Mouse (Mus musculus) CH12.LX (cell line): ENCODE data around the gene Tmem164. TPM values are rescaled to one million over a fixed set of nuclear protein-coding genes. Genes with fewer than 3 reads are reported as not detected.

Experiments
- DNase-seq: peaks from one replicate; pipeline ENCODE4 v3.0.0-alpha.2; 2013; ENCODE audit errors: extremely low read depth
- H3K27ac ChIP-seq: 2 replicates; pipeline ENCODE4 v1.5.1; 2012; ENCODE audit warnings: low read depth, mild to moderate bottlenecking, control low read depth, moderate library complexity; ENCODE audit not compliant: insufficient read depth
- H3K27me3 ChIP-seq: replicated peaks from 2 replicates; pipeline ENCODE3; 2012; ENCODE audit warnings: inconsistent platforms
- H3K36me3 ChIP-seq, 2 experiments: replicated peaks in 1 of 2; 2 replicates each; pipeline versions ENCODE3 to v1.6.1; 2012; ENCODE audit warnings: inconsistent platforms in 1 of 2, low read length in 1 of 2, mild to moderate bottlenecking in 1 of 2, mixed read lengths in 1 of 2, moderate library complexity in 1 of 2; ENCODE audit not compliant: control insufficient read depth in 1 of 2, insufficient read depth in 1 of 2
- H3K4me1 ChIP-seq, 2 experiments: 2 replicates each; pipeline ENCODE4 v1.6.1; 2012; ENCODE audit warnings: inconsistent platforms in 1 of 2, moderate library complexity in 1 of 2; ENCODE audit not compliant: insufficient read depth in 2 of 2, control insufficient read depth in 1 of 2
- H3K4me2 ChIP-seq: 2 replicates; pipeline ENCODE4 v1.6.1; 2012; ENCODE audit warnings: low read depth, mild to moderate bottlenecking, control low read depth; ENCODE audit not compliant: poor library complexity, insufficient read depth, severe bottlenecking
- H3K4me3 ChIP-seq, 3 experiments: fragments of 150-350 bp in 1 of 3; sonication (generic) in 1 of 3; replicated peaks in 1 of 3; 2 replicates each; pipeline versions ENCODE3 to v1.5.1; 2011 to 2012; ENCODE audit warnings: low read depth in 2 of 3, low read length in 2 of 3, mild to moderate bottlenecking in 2 of 3, moderate library complexity in 2 of 3, control low read depth in 1 of 3, improper control_type of control experiment in 1 of 3, inconsistent platforms in 1 of 3, mixed read lengths in 1 of 3; ENCODE audit not compliant: poor library complexity in 1 of 3
- H3K79me2 ChIP-seq: replicated peaks from 2 replicates; pipeline ENCODE4 v1.6.1; 2012; ENCODE audit warnings: mild to moderate bottlenecking, moderate library complexity; ENCODE audit not compliant: control insufficient read depth, poor library complexity, insufficient read depth, severe bottlenecking; ENCODE audit errors: extremely low read depth
- H3K9ac ChIP-seq: 2 replicates; pipeline ENCODE4 v1.6.1; 2012; ENCODE audit warnings: low read depth, mild to moderate bottlenecking, control low read depth, moderate library complexity; ENCODE audit not compliant: insufficient read depth
- H3K9me3 ChIP-seq: replicated peaks from 2 replicates; pipeline ENCODE3; 2012; ENCODE audit warnings: low read length, inconsistent platforms, mixed read lengths
- CHD1 ChIP-seq: IDR thresholded peaks from 2 replicates; pipeline ENCODE4 v1.6.1; 2012; ENCODE audit warnings: low read depth, low read length, improper control_type of control experiment, inconsistent platforms
- CHD2 ChIP-seq: IDR thresholded peaks from 2 replicates; pipeline ENCODE4 v1.6.1; 2011; ENCODE audit warnings: low read length, improper control_type of control experiment
- CTCF ChIP-seq, 2 experiments: IDR thresholded peaks in 1 of 2; conservative IDR thresholded peaks in 1 of 2; 2 replicates each; pipeline ENCODE4 v1.5.1; 2011 to 2012; ENCODE audit warnings: low read depth in 2 of 2, low read length in 2 of 2, improper control_type of control experiment in 1 of 2, inconsistent platforms in 1 of 2, mild to moderate bottlenecking in 1 of 2, moderate library complexity in 1 of 2
- EP300 ChIP-seq: IDR thresholded peaks from 2 replicates; pipeline ENCODE4 v1.6.1; 2011; ENCODE audit warnings: low read length, improper control_type of control experiment
- ETS1 ChIP-seq: conservative IDR thresholded peaks from 2 replicates; pipeline ENCODE4 v1.6.1; 2012; ENCODE audit warnings: low read depth, mild to moderate bottlenecking, inconsistent platforms, low read length, improper control_type of control experiment, moderate library complexity
- IRF4 ChIP-seq: IDR thresholded peaks from 2 replicates; pipeline ENCODE4 v1.6.1; 2014; ENCODE audit warnings: low read depth, mild to moderate bottlenecking, inconsistent platforms, low read length, improper control_type of control experiment
- JUN ChIP-seq: IDR thresholded peaks from 2 replicates; pipeline ENCODE4 v1.6.1; 2011; ENCODE audit warnings: low read depth, mild to moderate bottlenecking, low read length, improper control_type of control experiment, moderate library complexity; ENCODE audit not compliant: insufficient read depth
- JUND ChIP-seq: conservative IDR thresholded peaks from 2 replicates; pipeline ENCODE4 v1.6.1; 2011; ENCODE audit warnings: low read depth, low read length, improper control_type of control experiment
- KAT2A ChIP-seq: IDR thresholded peaks from 2 replicates; pipeline ENCODE4 v1.6.1; 2012; ENCODE audit warnings: low read length, improper control_type of control experiment, inconsistent platforms; ENCODE audit not compliant: insufficient replicate concordance
- MAX ChIP-seq: IDR thresholded peaks from 2 replicates; pipeline ENCODE4 v1.6.1; 2011; ENCODE audit warnings: low read length, improper control_type of control experiment
- MYC ChIP-seq: IDR thresholded peaks from 2 replicates; pipeline ENCODE4 v1.6.1; 2011; ENCODE audit warnings: low read depth, mild to moderate bottlenecking, improper control_type of control experiment, low read length
- POLR2A ChIP-seq: IDR thresholded peaks from 2 replicates; pipeline ENCODE4 v1.6.1; 2011; ENCODE audit warnings: low read depth, mild to moderate bottlenecking, improper control_type of control experiment, low read length
- SIN3A ChIP-seq: IDR thresholded peaks from 2 replicates; pipeline ENCODE4 v1.6.1; 2012; ENCODE audit warnings: low read length, improper control_type of control experiment, inconsistent platforms
- TCF12 ChIP-seq: IDR thresholded peaks from 2 replicates; pipeline ENCODE4 v1.6.1; 2014; ENCODE audit warnings: low read depth, mild to moderate bottlenecking, inconsistent platforms, low read length, improper control_type of control experiment
- UBTF ChIP-seq: IDR thresholded peaks from 2 replicates; pipeline ENCODE4 v1.6.1; 2012; ENCODE audit warnings: low read depth, mild to moderate bottlenecking, inconsistent platforms, low read length, improper control_type of control experiment, moderate library complexity
- USF1 ChIP-seq: IDR thresholded peaks from 2 replicates; pipeline ENCODE4 v1.6.1; 2014; ENCODE audit warnings: low read depth, mild to moderate bottlenecking, inconsistent platforms, low read length, improper control_type of control experiment
- ZNF384 ChIP-seq: IDR thresholded peaks from 2 replicates; pipeline ENCODE4 v1.6.1; 2012; ENCODE audit warnings: low read depth, low read length, improper control_type of control experiment, inconsistent platforms
- dilution Hi-C: fragments of 300-500 bp; cut with MboI; formaldehyde crosslinking; loops from 2 replicates; pipeline ENCODE4 v1.14.3; 2020; ENCODE audit warnings: low sequenced_read_pairs; ENCODE audit not compliant: extremely low pct_unique_long_range_greater_than_20kb, extremely low pct_ligation_motif_present
- in situ Hi-C: fragments of 300-500 bp; cut with MboI; formaldehyde crosslinking; loops from 3 replicates; pipeline ENCODE4 v1.14.3; 2019; ENCODE audit warnings: low sequenced_read_pairs, low pct_ligation_motif_present, low pct_unique_long_range_greater_than_20kb, mixed read lengths
- polyA plus RNA-seq: library from polyadenylated mRNA; unstranded; fragments of >175 nt; gene quantifications from 2 replicates; pipeline ENCODE4 v1.2.1, GENCODE M21; 2012; ENCODE audit warnings: low read depth; ENCODE audit not compliant: insufficient read length
- total RNA-seq, 2 experiments: library from RNA; depleted of rRNA; stranded (reverse); fragments of 300-350 nt in 1 of 2; fragments of >200 nt in 1 of 2; gene quantifications; 2 replicates each; pipeline ENCODE4 v1.2.3; 2012 to 2014

Tmem164 gene
- total and polyA plus RNA-seq, 3 experiments = 19.2 to 22.7 (median 21.5) TPM

DNA sequence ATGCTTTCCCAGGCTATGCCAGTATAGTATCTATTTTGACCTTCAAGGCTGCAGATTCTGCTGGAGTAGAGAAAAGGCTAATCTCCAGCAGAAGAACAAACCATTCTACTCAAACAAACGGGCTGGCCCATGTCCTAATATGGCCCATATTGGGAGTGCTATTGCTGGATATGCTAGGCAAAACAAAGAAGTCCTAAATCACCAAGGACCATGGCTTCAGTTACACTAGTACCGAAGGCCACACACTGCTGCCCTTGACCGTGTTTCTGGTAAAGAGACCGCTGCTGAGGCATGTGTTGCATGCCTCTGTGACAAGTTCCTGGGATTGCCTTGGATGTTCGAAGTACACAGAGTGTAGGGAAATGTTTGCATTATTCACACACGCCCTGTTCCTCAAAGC, 165.1 kb downstream of the Tmem164 start:
- no peak overlapping the region for H3K4me3 ChIP-seq
- dilution Hi-C loops = no loop called here
- in situ Hi-C loops = no loop called here
- TF ChIP-seq CTCF (conservative IDR thresholded peaks at IDR 0.05 in 1 of 2, IDR thresholded peaks at IDR 0.05 in 1 of 2; ENCODE audit: low read depth in 2 of 2, low read length in 2 of 2) (no peak), POLR2A (no peak), TCF12 (no peak), ZNF384 (no peak), UBTF (no peak), EP300 (no peak), USF1 (no peak), MAX (no peak), KAT2A (no peak), ETS1 (no peak), CHD1 (no peak)
- TF ChIP-seq, all 38 proteins: peak for 0
- no peak for DNase-seq
- Histone ChIP-seq H3K36me3 (peaks cover 0 to 9% of the 10 kb centered on the region in 2 experiments), H3K9me3 (no peaks in the 10 kb centered on the region), H3K27ac (no peak overlapping the region), H3K4me1 (peaks cover 0 to 17% of the 10 kb centered on the region in 2 experiments; a peak in 1 of 4 replicates), H3K27me3 (no peaks in the 10 kb centered on the region), H3K79me2 (no peaks in the 10 kb centered on the region), H3K9ac (no peak overlapping the region), H3K4me2 (peak overlapping the region; percentile 6; the same call in 1 of the 2 replicates)

DNA sequence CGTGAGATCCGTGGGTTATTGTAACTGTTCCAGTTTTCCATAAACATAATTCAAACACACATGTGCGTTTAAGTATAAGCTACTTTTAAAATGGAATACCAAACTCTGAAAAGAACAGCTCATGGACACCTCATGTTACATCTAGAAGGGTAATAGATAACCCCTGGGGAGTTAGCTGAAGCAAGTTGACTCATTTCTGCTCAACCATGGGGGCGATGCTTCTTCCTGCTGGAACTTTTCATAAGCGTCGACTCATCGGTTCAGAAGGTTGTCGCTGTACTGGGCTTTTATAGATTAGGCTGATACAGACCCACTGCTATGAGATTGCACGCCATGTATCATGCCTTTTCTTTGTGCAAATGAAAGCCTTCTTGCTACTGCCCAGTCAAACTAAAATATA, 166.8 kb downstream of the Tmem164 start:
- no peak for TF ChIP-seq SIN3A
- TF ChIP-seq JUN = peak; percentile 59
- peak; percentile 44; the same call in 1 of the 2 replicates for TF ChIP-seq MYC
- TF ChIP-seq ETS1 = peak; percentile 34; the same call in 1 of the 2 replicates
- TF ChIP-seq JUND = peak; percentile 67
- peak; percentile 83 for TF ChIP-seq IRF4
- peak; percentile 75 for TF ChIP-seq EP300
- no peak for TF ChIP-seq CHD2

More for the DNA sequence above, 166.8 kb downstream of the Tmem164 start:
- H3K4me2 ChIP-seq = peak overlapping the region; percentile 61; the same call in 1 of the 2 replicates
- in situ Hi-C loops = no loop called here
- dilution Hi-C loops = no loop called here
- no peaks in the 10 kb centered on the region for H3K27me3 ChIP-seq
- no peaks in the 10 kb centered on the region for H3K36me3 ChIP-seq
- DNase-seq = peak; percentile 57
- H3K4me3 ChIP-seq = no peak overlapping the region
- no peak overlapping the region for H3K27ac ChIP-seq
- peaks cover 0 to 17% of the 10 kb centered on the region in 2 experiments; a peak in 1 of 4 replicates for H3K4me1 ChIP-seq
- no peaks in the 10 kb centered on the region for H3K79me2 ChIP-seq
- no peaks in the 10 kb centered on the region for H3K9me3 ChIP-seq
- no peak overlapping the region for H3K9ac ChIP-seq
